Mouse (Mus musculus) heart, postnatal 10 days (tissue): ENCODE measurements at regions not wholly inside any gene's neighbourhood (a gene's known extent, or its start where the extent isn't known, plus 50 kb on each side); places are given as distances from the start of the nearest gene placed in this dataset.
A peak's percentile ranks its signal among the peaks of the same experiment; 100 is the strongest.

ENCODE experiments used
- DNase-seq, 2 experiments: peaks; one replicate each; pipeline ENCODE4 v3.0.0; 2021
- intact Hi-C: fragments of 180-260 bp; cut with DNase I; formaldehyde crosslinking; loops from one replicate; pipeline ENCODE4 v1.15.1; 2025

DNA sequence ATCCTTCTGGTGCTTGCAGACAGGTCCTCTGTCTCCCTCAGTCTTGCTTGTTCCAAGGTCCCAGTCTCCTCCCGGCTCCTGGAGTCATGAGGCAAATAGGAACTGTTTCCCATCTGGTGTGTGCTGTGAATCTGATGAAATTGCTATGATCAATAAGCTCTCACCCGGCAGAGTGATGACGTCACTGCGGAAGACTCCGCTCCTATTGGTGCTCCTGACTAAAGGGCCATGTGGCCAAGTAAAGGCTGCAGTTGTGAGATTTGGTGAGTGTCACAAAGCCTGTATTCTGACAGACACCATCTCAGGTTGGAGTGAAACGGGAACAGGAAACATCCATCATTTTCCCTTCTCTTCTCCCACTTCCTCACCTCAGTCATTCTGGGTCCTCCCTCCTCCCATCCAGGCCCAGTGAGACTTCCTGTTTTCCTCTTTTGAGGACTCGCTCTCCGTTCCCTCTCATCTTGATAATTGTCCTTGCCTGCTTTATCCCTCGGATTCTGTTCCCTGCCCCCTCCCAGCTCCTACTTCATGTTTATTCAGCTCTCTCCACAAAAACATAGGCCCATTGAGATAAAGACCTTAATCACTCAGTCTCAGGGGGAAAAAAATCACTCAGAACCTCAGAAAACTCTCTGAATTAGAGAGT is 133.4 kb downstream of the Fam43a start:
- peak; percentile 25 to 29 for DNase-seq
- intact Hi-C loops, result loop anchor here (5.0 kb wide), 1 partner anchor 41 kb away; no protein-coding TSS in a partner anchor

DNA sequence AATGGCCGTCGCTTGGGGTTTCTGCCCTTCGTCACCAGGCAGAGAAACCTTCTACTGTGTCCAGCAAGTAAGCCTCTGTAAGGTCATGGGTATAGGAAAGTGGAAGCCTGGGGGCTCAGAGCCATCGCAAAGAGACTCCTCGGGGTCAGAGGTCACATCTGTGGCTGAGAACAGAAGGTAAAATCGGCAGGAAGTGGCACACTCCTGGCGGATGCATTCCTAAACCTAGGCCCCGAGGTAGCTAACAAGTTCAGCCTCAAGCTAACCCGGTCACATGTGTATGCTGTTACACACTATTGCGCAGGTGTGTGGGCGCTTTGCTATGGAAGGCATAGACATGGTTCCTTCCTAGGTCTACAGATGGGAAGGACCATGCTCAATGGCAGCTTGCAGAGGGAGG is 134.0 kb downstream of the Fam43a start:
- intact Hi-C loops, result loop anchor here (5.0 kb wide), 1 partner anchor 41 kb away; no protein-coding TSS in a partner anchor
- no peak for DNase-seq

DNA sequence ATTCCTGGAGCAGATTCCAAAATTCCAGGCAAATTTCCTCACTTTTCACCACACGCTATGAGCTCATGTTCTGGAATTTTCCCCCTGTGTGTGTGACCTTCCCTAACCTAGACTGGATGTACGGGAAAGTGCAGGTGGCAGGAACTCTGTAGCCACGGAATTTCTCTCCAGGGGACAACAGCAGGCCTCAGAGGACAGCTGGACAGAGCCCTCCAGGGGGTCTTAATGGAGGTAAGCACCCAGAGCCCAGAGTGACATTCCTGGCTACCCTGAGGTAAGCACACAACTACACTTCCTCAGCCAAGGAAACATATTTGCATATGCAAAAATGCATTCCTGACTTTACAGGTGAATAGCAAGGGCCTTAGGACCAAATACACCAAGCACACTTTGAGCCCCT is 135.8 kb downstream of the Fam43a start:
- intact Hi-C loops, result loop anchor here (5.0 kb wide), 3 partner anchors 137 to 337 kb away; no protein-coding TSS in a partner anchor
- DNase-seq, result peak; percentile 27 to 29

DNA sequence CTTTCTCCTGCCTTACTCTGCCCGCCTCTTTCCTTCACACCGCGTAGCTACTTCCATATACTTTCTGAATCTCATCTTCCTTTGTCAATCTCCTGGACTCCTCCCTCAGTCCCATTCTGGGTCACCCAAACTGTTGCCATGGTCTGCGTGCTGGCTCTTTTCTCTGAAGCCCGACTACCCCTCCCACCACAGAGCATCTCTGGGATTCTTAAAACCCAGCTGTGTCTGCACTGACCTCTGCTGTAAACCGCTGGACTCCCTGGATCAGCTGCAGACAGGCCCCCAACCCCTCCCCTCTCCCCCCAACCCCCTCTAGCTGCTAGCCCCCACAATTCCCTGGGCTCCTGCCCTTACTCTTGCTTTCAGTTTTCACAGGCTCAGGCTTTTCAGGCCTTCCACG is 136.4 kb downstream of the Fam43a start:
- peak; percentile 24 to 36 for DNase-seq
- intact Hi-C loops, result loop anchor here (2.0 to 5.0 kb wide), 4 partner anchors 59 to 336 kb away; no protein-coding TSS in a partner anchor

GRCm38 (mm10) chr16:30736662-30737326 is 137.3 kb downstream of the Fam43a start:
- intact Hi-C loops, result loop anchor here (1.0 to 5.0 kb wide), 5 partner anchors 58 to 336 kb away; no protein-coding TSS in a partner anchor
- peak; percentile 73 to 81 for DNase-seq

GRCm38 (mm10) chr16:30737524-30737923 is 138.0 kb downstream of the Fam43a start:
- intact Hi-C loops, result loop anchor here (1.0 to 5.0 kb wide), 5 partner anchors 57 to 335 kb away; no protein-coding TSS in a partner anchor

GRCm38 (mm10) chr16:30739651-30740050 is 140.1 kb downstream of the Fam43a start:
- DNase-seq, result no peak
- intact Hi-C loops, result loop anchor here (2.0 to 5.0 kb wide), 4 partner anchors 29 to 333 kb away; no protein-coding TSS in a partner anchor

More at GRCm38 (mm10) chr16:30737524-30737923, 138.0 kb downstream of the Fam43a start:
- DNase-seq, result peak; percentile 31 to 36

DNA sequence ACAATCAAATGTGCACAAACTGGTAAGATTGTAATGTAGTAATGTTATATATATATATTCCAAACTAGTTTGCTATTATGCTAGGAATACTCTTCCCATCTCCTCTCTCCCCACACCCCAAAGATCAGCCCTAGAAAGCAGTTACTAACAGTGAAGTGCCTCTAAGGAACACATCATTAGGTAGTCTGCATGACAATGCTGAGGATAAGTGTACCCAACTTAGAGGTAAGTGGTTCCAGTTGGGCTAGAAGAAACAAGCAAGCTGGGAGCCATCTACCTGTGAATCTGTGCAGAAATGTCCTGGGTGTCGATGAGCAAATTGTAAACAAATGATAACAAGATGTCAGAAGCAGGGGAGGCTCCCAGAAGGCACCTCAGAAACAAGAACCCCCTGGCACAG is 141.7 kb downstream of the Fam43a start:
- no peak for DNase-seq
- intact Hi-C loops, result loop anchor here (2.0 kb wide), 1 partner anchor 28 kb away; no protein-coding TSS in a partner anchor

- intact Hi-C loops, result no loop called here
- no peak for DNase-seq
Measured at GRCm38 (mm10) chr16:30742474-30742873, 143.0 kb downstream of the Fam43a start.

GRCm38 (mm10) chr16:30743566-30743965 is 144.0 kb downstream of the Fam43a start:
- no peak for DNase-seq
- intact Hi-C loops, result no loop called here

GRCm38 (mm10) chr16:30744237-30744636 is 144.7 kb downstream of the Fam43a start:
- peak in 1 of 2 experiments; percentile 7 for DNase-seq
- intact Hi-C loops, result loop anchor here (2.0 kb wide), 1 partner anchor 49 kb away; no protein-coding TSS in a partner anchor

DNA sequence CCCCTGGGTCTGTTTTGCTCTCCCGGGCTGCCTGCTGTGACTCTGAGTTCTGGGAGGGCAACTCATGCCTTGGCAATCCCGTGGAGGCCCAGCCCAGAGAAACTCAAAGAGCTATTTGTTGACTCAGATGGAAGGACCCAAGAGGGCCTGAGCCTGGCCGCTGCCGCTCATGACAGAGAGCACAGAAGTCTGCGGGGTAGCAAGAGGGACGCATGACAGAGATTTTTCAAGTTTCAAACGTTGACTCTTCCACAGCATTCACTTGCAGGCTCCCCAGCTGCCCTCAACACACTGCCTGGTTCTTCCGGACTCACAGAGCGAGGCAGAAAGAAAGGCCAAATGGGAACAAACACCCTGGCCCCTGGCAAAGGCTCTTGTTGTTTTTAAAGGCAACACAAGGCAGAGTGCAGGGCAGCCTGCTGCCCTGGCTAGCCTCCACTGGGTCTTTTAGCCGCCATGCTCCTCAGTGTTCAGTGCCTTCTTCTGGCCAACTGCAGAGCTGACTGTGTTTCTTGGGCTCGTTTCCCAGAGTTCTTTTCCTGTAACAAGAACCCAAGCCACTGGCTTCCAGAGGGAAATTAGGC is 146.2 kb downstream of the Fam43a start:
- peak; percentile 53 to 59 for DNase-seq
- intact Hi-C loops, result loop anchor here (2.0 kb wide), 1 partner anchor 47 kb away; no protein-coding TSS in a partner anchor

DNA sequence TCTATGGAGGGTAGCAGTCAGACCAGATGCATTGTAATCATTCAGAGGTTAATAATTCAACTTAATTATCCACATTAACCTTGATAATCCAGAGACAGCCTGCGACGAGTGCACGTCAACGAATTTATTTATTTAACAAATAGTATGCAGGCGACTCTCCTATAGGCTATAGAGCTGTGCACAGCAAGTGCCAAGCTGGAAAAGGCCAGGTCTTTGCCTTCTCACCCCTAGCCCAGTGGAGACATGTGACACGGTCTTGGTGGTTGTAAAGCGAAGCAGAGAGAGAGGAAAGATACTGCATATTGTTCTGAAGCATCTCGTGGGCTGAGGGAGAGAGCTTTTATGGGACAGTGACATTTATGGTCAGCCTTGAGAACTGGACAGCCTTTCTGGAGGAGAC is 146.7 kb downstream of the Fam43a start:
- no peak for DNase-seq
- intact Hi-C loops, result no loop called here

DNA sequence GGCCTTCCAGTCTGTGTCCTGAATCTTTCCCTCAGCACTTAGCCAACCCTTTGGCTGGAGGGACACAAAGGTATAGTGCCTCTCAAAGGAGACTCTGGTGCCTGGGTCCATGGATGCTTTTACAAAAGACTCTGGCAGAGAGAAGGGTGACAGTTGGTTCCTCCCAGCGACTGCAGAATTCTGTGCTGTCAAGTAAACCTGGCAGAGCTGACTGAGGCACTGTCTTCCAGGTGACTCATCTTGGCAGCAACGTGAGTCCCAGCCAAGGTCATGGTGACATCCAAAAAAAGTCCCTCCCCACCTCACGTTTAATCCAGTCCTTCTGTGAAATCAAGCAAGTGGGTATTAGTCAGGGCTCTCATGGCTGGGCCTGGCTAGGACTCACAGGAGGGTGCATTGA is 150.3 kb downstream of the Fam43a start:
- DNase-seq, result no peak

GRCm38 (mm10) chr16:30755771-30756170 is 156.2 kb downstream of the Fam43a start:
- DNase-seq, result no peak

More for the DNA sequence above, 150.3 kb downstream of the Fam43a start:
- intact Hi-C loops, result no loop called here

GRCm38 (mm10) chr16:30756678-30757077 is 157.2 kb downstream of the Fam43a start:
- DNase-seq, result no peak
- intact Hi-C loops, result no loop called here

More at GRCm38 (mm10) chr16:30755771-30756170, 156.2 kb downstream of the Fam43a start:
- intact Hi-C loops, result no loop called here

GRCm38 (mm10) chr16:30757556-30757955 is 158.0 kb downstream of the Fam43a start:
- DNase-seq, result no peak
- intact Hi-C loops, result no loop called here

GRCm38 (mm10) chr16:30758041-30758440 is 158.5 kb downstream of the Fam43a start:
- intact Hi-C loops, result no loop called here
- no peak for DNase-seq

GRCm38 (mm10) chr16:30759503-30759902 is 160.0 kb downstream of the Fam43a start:
- DNase-seq, result no peak
- intact Hi-C loops, result no loop called here

DNA sequence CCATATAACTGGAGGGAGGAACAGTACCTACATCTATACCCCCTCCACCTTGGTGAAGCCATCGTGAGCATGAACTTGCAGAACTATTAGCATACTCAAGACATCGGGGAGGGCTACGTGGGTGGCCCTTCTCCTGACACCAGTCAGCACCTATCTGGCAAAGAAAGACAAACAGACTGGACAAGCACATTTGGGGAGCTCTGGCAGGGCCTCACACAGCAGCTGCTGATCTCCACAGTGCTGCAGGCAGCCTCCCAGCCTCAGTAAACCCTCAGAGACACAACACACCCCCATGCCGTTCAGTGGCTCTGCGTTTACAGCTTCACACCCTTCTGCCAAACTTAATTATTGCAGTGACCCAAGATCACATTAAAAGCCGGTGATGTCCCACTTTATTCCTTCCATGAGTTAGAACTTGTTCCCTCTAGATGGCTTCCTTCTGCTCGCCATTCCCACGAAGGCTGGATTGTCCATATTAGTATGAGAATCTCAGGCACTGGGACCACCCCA is 161.7 kb downstream of the Fam43a start:
- DNase-seq, result peak in 1 of 2 experiments; percentile 37
- intact Hi-C loops, result no loop called here
